Mouse (Mus musculus): Measurements from ENCODE around the gene Cmbl. TPM values are rescaled to one million over a fixed set of nuclear protein-coding genes. Genes with fewer than 3 reads are reported as not detected.
A peak's percentile ranks its signal among the peaks of the same experiment; 100 is the strongest.

The Cmbl gene
- polyA plus RNA-seq, 1 experiment, result 6.0 TPM

GRCm38 (mm10) chr15:31561976-31562375 lies 3.2 kb upstream of the Cmbl start:
- TF ChIP-seq POLR2A (IDR thresholded peaks at IDR 0.05; ENCODE audit: borderline replicate concordance, low read depth, low read length) (no peak), CTCF (IDR thresholded peaks at IDR 0.05; ENCODE audit: low read depth, low read length) (no peak)
- H3K4me1 ChIP-seq (ENCODE audit: control insufficient read depth, insufficient read depth, low read length), result peaks cover 25% of the 10 kb centered on the region
- no peak overlapping the region for H3K27ac ChIP-seq (ENCODE audit: insufficient read depth, low read depth, low read length)
- no peak overlapping the region for H3K4me3 ChIP-seq (ENCODE audit: insufficient read depth, low read length)

DNA sequence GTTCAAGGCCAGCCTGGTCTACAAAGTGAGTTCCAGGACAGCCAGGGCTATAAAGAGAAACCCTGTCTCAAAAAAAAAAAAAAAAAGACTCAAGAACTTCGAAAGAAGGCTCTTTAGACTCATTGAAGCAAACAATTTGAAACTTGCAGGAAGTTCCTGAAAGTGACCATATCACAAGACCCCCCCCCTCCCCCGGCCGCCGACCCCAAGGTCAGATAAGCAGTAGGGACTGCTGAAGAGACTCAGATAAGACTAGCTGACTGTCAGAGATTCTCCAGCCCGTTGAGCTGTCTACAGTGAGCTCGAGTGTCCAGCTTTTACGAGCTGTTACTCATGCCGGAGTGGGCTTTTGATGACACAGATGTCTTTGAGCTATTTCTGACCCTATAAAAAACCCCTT lies 2.3 kb upstream of the Cmbl start:
- Histone ChIP-seq H3K4me1 (ENCODE audit: control insufficient read depth, insufficient read depth, low read length) (peaks cover 32% of the 10 kb centered on the region), H3K4me3 (ENCODE audit: insufficient read depth, low read length) (no peak overlapping the region), H3K27ac (ENCODE audit: insufficient read depth, low read depth, low read length) (no peak overlapping the region)
- no peak for TF ChIP-seq CTCF (IDR thresholded peaks at IDR 0.05; ENCODE audit: low read depth, low read length)
- TF ChIP-seq POLR2A (IDR thresholded peaks at IDR 0.05; ENCODE audit: borderline replicate concordance, low read depth, low read length), result no peak

DNA sequence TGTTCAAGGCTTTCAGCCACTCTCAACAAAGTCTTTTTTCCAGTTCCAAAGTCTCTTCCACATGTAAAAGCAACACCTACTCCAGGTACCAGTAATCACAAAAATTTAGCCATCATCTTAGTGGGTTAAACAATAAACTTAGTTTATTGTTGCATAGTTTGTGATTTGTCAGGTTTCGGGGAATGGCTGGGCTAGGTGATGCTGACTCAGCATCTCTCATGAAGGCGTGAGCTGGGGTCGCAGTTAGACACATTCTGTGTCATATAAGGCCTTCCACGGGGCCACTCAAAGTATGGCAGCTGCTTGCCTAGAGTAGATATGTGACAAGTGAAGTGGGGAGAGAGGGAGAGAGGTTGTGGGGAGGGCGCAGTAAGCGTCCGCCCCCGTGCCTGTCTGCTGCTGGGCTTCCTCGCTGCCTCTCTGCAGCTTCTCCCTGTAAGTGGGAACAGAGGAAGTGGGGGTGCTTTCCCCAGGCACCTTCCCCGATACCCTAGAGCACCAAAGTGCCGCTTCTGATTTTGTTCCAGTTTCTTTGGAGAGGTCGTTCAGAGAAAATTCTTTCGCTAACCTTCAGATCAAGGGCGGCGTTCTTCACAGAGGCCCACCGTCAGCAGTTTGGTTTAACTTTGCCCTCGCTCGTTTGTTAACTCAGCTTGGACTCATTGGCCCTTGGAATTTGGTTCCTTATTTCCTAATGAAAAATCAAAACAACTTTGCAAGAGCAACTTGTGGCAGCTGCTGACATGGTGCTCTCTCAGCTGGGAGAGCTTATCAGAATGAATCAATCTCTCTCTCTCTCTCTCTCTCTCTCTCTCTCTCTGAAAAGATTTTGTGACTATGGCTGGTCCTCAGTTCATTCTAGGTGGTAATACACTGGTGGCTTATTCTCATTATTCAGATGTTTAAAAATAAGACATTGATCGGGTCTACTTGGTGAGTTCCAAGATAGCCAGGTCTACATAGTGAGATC lies 1.3 kb upstream of the Cmbl start:
- H3K27ac ChIP-seq (ENCODE audit: insufficient read depth, low read depth, low read length), result peak overlapping the region; percentile 58
- H3K4me1 ChIP-seq (ENCODE audit: control insufficient read depth, insufficient read depth, low read length), result peaks cover 32% of the 10 kb centered on the region
- TF ChIP-seq CTCF (IDR thresholded peaks at IDR 0.05; ENCODE audit: low read depth, low read length), result no peak
- H3K4me3 ChIP-seq (ENCODE audit: insufficient read depth, low read length), result peak overlapping the region; percentile 9; the same call in 1 of the 2 replicates

- TF ChIP-seq CTCF (IDR thresholded peaks at IDR 0.05; ENCODE audit: low read depth, low read length) (no peak), POLR2A (IDR thresholded peaks at IDR 0.05; ENCODE audit: borderline replicate concordance, low read depth, low read length) (no peak)
- H3K27ac ChIP-seq (ENCODE audit: insufficient read depth, low read depth, low read length), result peak overlapping the region; percentile 62
- no peak overlapping the region for H3K4me3 ChIP-seq (ENCODE audit: insufficient read depth, low read length)
- peaks cover 36% of the 10 kb centered on the region for H3K4me1 ChIP-seq (ENCODE audit: control insufficient read depth, insufficient read depth, low read length)
Measured at GRCm38 (mm10) chr15:31565786-31566185, 597 bp downstream of the Cmbl start.

GRCm38 (mm10) chr15:31567431-31567830 lies 2.2 kb downstream of the Cmbl start:
- Histone ChIP-seq H3K4me3 (ENCODE audit: insufficient read depth, low read length) (no peak overlapping the region), H3K27ac (ENCODE audit: insufficient read depth, low read depth, low read length) (no peak overlapping the region), H3K4me1 (ENCODE audit: control insufficient read depth, insufficient read depth, low read length) (peaks cover 50% of the 10 kb centered on the region)
- TF ChIP-seq POLR2A (IDR thresholded peaks at IDR 0.05; ENCODE audit: borderline replicate concordance, low read depth, low read length) (no peak), CTCF (IDR thresholded peaks at IDR 0.05; ENCODE audit: low read depth, low read length) (no peak)

GRCm38 (mm10) chr15:31568581-31568996 lies 3.4 kb downstream of the Cmbl start:
- Histone ChIP-seq H3K4me3 (ENCODE audit: insufficient read depth, low read length) (no peak overlapping the region), H3K4me1 (ENCODE audit: control insufficient read depth, insufficient read depth, low read length) (peaks cover 52% of the 10 kb centered on the region), H3K27ac (ENCODE audit: insufficient read depth, low read depth, low read length) (no peak overlapping the region)
- TF ChIP-seq CTCF (IDR thresholded peaks at IDR 0.05; ENCODE audit: low read depth, low read length) (no peak), POLR2A (IDR thresholded peaks at IDR 0.05; ENCODE audit: borderline replicate concordance, low read depth, low read length) (no peak)

GRCm38 (mm10) chr15:31569325-31570022 lies 4.3 kb downstream of the Cmbl start:
- H3K4me1 ChIP-seq (ENCODE audit: control insufficient read depth, insufficient read depth, low read length), result peaks cover 48% of the 10 kb centered on the region
- no peak overlapping the region for H3K27ac ChIP-seq (ENCODE audit: insufficient read depth, low read depth, low read length)
- H3K4me3 ChIP-seq (ENCODE audit: insufficient read depth, low read length), result no peak overlapping the region
- no peak for TF ChIP-seq POLR2A (IDR thresholded peaks at IDR 0.05; ENCODE audit: borderline replicate concordance, low read depth, low read length)
- no peak for TF ChIP-seq CTCF (IDR thresholded peaks at IDR 0.05; ENCODE audit: low read depth, low read length)

DNA sequence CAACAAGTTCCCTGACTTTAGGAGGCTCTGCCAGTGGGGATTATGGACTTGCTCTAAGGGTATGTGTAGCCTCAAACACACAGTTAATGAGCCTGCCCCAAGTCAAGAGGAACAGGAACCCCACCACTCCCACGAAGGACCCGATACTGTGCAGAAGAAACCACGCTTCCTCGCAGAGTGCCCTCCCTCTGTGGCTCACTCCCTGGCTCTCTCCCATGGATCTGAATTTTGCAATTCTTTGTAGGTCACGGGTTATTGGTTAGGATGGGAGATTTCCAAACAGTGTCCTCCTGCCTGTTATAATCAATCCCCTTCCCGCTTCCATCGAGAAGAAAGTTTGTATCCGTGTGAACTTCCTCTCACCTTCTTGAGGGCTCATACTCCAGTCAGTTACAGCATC lies 5.8 kb downstream of the Cmbl start:
- TF ChIP-seq CTCF (IDR thresholded peaks at IDR 0.05; ENCODE audit: low read depth, low read length) (no peak), POLR2A (IDR thresholded peaks at IDR 0.05; ENCODE audit: borderline replicate concordance, low read depth, low read length) (no peak)
- Histone ChIP-seq H3K4me3 (ENCODE audit: insufficient read depth, low read length) (no peak overlapping the region), H3K4me1 (ENCODE audit: control insufficient read depth, insufficient read depth, low read length) (peaks cover 35% of the 10 kb centered on the region), H3K27ac (ENCODE audit: insufficient read depth, low read depth, low read length) (no peak overlapping the region)

DNA sequence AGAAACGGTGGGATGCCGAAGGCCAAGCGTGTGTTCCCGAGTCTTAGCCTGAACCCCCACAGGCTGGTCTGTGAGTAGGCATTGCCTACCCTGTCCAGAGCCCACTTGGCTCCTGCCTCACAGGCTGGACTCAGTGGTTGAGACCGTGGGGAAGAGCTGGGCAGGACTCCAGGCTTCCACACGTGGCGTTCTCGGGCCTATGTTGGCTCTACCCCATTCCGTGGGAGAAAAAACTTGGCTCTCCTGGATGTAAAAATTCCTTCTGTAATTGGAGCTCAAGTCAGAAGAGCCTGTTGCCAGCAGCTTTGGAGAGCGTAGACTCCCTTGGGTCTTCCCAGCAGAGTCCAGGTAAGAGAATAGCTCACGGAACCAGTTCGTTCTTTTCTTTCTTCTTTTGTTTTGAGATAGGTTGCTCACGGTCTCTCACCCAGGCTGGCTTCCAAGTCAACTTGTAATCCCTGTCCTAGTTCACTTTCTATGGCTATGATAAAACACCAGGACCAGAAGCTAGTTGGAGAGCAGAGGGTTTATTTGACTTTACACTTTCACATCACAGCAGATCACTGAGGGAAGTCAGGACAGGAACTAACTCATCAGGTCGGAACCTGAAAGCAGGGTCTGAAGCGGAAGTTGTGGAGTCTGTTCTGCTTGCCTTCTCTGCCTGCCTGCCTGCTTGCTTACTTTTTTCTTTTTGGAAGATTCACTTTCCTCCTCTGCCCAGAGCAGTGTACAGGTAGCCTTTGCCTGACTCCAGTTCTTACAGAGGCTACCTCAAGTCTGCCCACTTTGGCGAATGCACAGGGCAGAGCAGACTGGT lies 6.9 kb downstream of the Cmbl start:
- H3K27ac ChIP-seq (ENCODE audit: insufficient read depth, low read depth, low read length), result peak overlapping the region; percentile 22
- no peak overlapping the region for H3K4me3 ChIP-seq (ENCODE audit: insufficient read depth, low read length)
- H3K4me1 ChIP-seq (ENCODE audit: control insufficient read depth, insufficient read depth, low read length), result peaks cover 30% of the 10 kb centered on the region
- TF ChIP-seq CTCF (IDR thresholded peaks at IDR 0.05; ENCODE audit: low read depth, low read length), result no peak
- no peak for TF ChIP-seq POLR2A (IDR thresholded peaks at IDR 0.05; ENCODE audit: borderline replicate concordance, low read depth, low read length)

Data from bone marrow macrophage, adult 2 months (primary cell).